Mouse (Mus musculus): Measurements from ENCODE around the gene Rbm15b. TPM values are rescaled to one million over a fixed set of nuclear protein-coding genes. Genes with fewer than 3 reads are reported as not detected.

The Rbm15b gene
- polyA plus RNA-seq, 1 experiment from 2014 or later, result 3.8 TPM

- DNase-seq (ENCODE audit: low spot score), result no peak
- TF ChIP-seq CTCF (IDR thresholded peaks at IDR 0.05; ENCODE audit: low read depth) (no peak), EP300 (optimal IDR thresholded peaks at IDR 0.05) (no peak)
- Histone ChIP-seq H3K9ac (ENCODE audit: low read length) (no peak overlapping the region), H3K9me3 (ENCODE audit: control insufficient read depth, low read length) (no peaks in the 10 kb centered on the region), H3K27me3 (ENCODE audit: control insufficient read depth, insufficient read depth, low read length) (no peaks in the 10 kb centered on the region), H3K4me2 (replicated peaks; ENCODE audit: low read depth) (no peak overlapping the region), H3K27ac (replicated peaks) (no peak overlapping the region), H3K36me3 (ENCODE audit: control insufficient read depth, insufficient read depth, low read length) (0 out of 2 replicates have a peak, but pooled peaks cover 3% of the 10 kb centered on the region), H3K4me3 (ENCODE audit: low read depth, low read length) (no peak overlapping the region), H3K4me1 (replicated peaks; ENCODE audit: control insufficient read depth, insufficient read depth) (no peaks in the 10 kb centered on the region)
- 48% methylated on average over 3 of the region's 3 CpGs for WGBS
- ATAC-seq (ENCODE audit: low FRiP score, low TSS enrichment), result no peak
Observed at GRCm38 (mm10) chr9:106893327-106893726, 6.1 kb upstream of the Rbm15b start.

GRCm38 (mm10) chr9:106892552-106892875 lies 5.3 kb upstream of the Rbm15b start:
- under 1% methylated on average over 9 of the region's 9 CpGs for WGBS
- peak overlapping the region; percentile 78 for H3K4me2 ChIP-seq (replicated peaks; ENCODE audit: low read depth)
- peak overlapping the region; percentile 96 for H3K27ac ChIP-seq (replicated peaks)
- ATAC-seq (ENCODE audit: low FRiP score, low TSS enrichment) (no peak), DNase-seq (ENCODE audit: low spot score) (no peak)
- H3K4me1 ChIP-seq (replicated peaks; ENCODE audit: control insufficient read depth, insufficient read depth), result no peaks in the 10 kb centered on the region
- no peaks in the 10 kb centered on the region for H3K9me3 ChIP-seq (ENCODE audit: control insufficient read depth, low read length)
- TF ChIP-seq EP300 (optimal IDR thresholded peaks at IDR 0.05), result no peak
- no peak for TF ChIP-seq CTCF (IDR thresholded peaks at IDR 0.05; ENCODE audit: low read depth)
- 0 out of 2 replicates have a peak, but pooled peaks cover 3% of the 10 kb centered on the region for H3K36me3 ChIP-seq (ENCODE audit: control insufficient read depth, insufficient read depth, low read length)
- no peaks in the 10 kb centered on the region for H3K27me3 ChIP-seq (ENCODE audit: control insufficient read depth, insufficient read depth, low read length)
- peak overlapping the region; percentile 80 for H3K4me3 ChIP-seq (ENCODE audit: low read depth, low read length)
- peak overlapping the region; percentile 73 for H3K9ac ChIP-seq (ENCODE audit: low read length)

- peak; percentile 98 for ATAC-seq (ENCODE audit: low FRiP score, low TSS enrichment)
- 0 out of 2 replicates have a peak, but pooled peaks cover 3% of the 10 kb centered on the region for H3K36me3 ChIP-seq (ENCODE audit: control insufficient read depth, insufficient read depth, low read length)
- H3K4me2 ChIP-seq (replicated peaks; ENCODE audit: low read depth), result peak within 1 kb of the TSS; percentile 78
- no peaks in the 10 kb centered on the region for H3K4me1 ChIP-seq (replicated peaks; ENCODE audit: control insufficient read depth, insufficient read depth)
- TF ChIP-seq CTCF (IDR thresholded peaks at IDR 0.05; ENCODE audit: low read depth), result peak; percentile 49
- TF ChIP-seq EP300 (optimal IDR thresholded peaks at IDR 0.05), result no peak
- H3K9ac ChIP-seq (ENCODE audit: low read length), result peak within 1 kb of the TSS; percentile 89
- no peaks in the 10 kb centered on the region for H3K9me3 ChIP-seq (ENCODE audit: control insufficient read depth, low read length)
- peak; percentile 98 for DNase-seq (ENCODE audit: low spot score)
- WGBS, result under 1% methylated on average over 53 of the region's 59 CpGs
- H3K27ac ChIP-seq (replicated peaks), result peak within 1 kb of the TSS; percentile 96
- H3K4me3 ChIP-seq (ENCODE audit: low read depth, low read length), result peak within 1 kb of the TSS; percentile 80
- H3K27me3 ChIP-seq (ENCODE audit: control insufficient read depth, insufficient read depth, low read length), result no peaks in the 10 kb centered on the region
Observed at GRCm38 (mm10) chr9:106891829-106892551, 4.8 kb upstream of the Rbm15b start, which contains the start of gene Manf. Gene Manf (minus strand): TSS chr9:106891979.

- ATAC-seq (ENCODE audit: low FRiP score, low TSS enrichment) (no peak), DNase-seq (ENCODE audit: low spot score) (no peak)
- peak overlapping the region; percentile 80 for H3K4me3 ChIP-seq (ENCODE audit: low read depth, low read length)
- H3K27me3 ChIP-seq (ENCODE audit: control insufficient read depth, insufficient read depth, low read length), result no peaks in the 10 kb centered on the region
- 0 out of 2 replicates have a peak, but pooled peaks cover 3% of the 10 kb centered on the region for H3K36me3 ChIP-seq (ENCODE audit: control insufficient read depth, insufficient read depth, low read length)
- no peaks in the 10 kb centered on the region for H3K9me3 ChIP-seq (ENCODE audit: control insufficient read depth, low read length)
- H3K9ac ChIP-seq (ENCODE audit: low read length), result peak overlapping the region; percentile 89
- no peaks in the 10 kb centered on the region for H3K4me1 ChIP-seq (replicated peaks; ENCODE audit: control insufficient read depth, insufficient read depth)
- peak overlapping the region; percentile 58 for H3K4me2 ChIP-seq (replicated peaks; ENCODE audit: low read depth)
- H3K27ac ChIP-seq (replicated peaks), result peak overlapping the region; percentile 88
- no peak for TF ChIP-seq EP300 (optimal IDR thresholded peaks at IDR 0.05)
- no peak for TF ChIP-seq CTCF (IDR thresholded peaks at IDR 0.05; ENCODE audit: low read depth)
- under 1% methylated on average over 17 of the region's 17 CpGs for WGBS
Observed at GRCm38 (mm10) chr9:106891341-106891741, 4.1 kb upstream of the Rbm15b start.

GRCm38 (mm10) chr9:106890496-106891240 lies 3.4 kb upstream of the Rbm15b start:
- ATAC-seq (ENCODE audit: low FRiP score, low TSS enrichment), result no peak
- Histone ChIP-seq H3K27me3 (ENCODE audit: control insufficient read depth, insufficient read depth, low read length) (no peaks in the 10 kb centered on the region), H3K4me3 (ENCODE audit: low read depth, low read length) (peak overlapping the region; percentile 80), H3K9ac (ENCODE audit: low read length) (peak overlapping the region; percentile 89), H3K4me1 (replicated peaks; ENCODE audit: control insufficient read depth, insufficient read depth) (no peaks in the 10 kb centered on the region), H3K4me2 (replicated peaks; ENCODE audit: low read depth) (peak overlapping the region; percentile 58), H3K9me3 (ENCODE audit: control insufficient read depth, low read length) (no peaks in the 10 kb centered on the region), H3K27ac (replicated peaks) (no peak overlapping the region), H3K36me3 (ENCODE audit: control insufficient read depth, insufficient read depth, low read length) (0 out of 2 replicates have a peak, but pooled peaks cover 3% of the 10 kb centered on the region)
- DNase-seq (ENCODE audit: low spot score), result no peak
- 55% methylated on average over 8 of the region's 8 CpGs for WGBS
- TF ChIP-seq EP300 (optimal IDR thresholded peaks at IDR 0.05) (no peak), CTCF (IDR thresholded peaks at IDR 0.05; ENCODE audit: low read depth) (no peak)

Measured in stomach, postnatal 0 days (tissue).